Mouse (Mus musculus): Measurements from ENCODE around the gene Hspbp1.

Gene Hspbp1

GRCm38 (mm10) chr7:4668506-4668905 is 16.4 kb downstream of the Hspbp1 start:
- no peak for DNase-seq (ENCODE audit: low read depth, low spot score)

GRCm38 (mm10) chr7:4666871-4667270 is 18.0 kb downstream of the Hspbp1 start:
- DNase-seq (ENCODE audit: low read depth, low spot score), result no peak

DNA sequence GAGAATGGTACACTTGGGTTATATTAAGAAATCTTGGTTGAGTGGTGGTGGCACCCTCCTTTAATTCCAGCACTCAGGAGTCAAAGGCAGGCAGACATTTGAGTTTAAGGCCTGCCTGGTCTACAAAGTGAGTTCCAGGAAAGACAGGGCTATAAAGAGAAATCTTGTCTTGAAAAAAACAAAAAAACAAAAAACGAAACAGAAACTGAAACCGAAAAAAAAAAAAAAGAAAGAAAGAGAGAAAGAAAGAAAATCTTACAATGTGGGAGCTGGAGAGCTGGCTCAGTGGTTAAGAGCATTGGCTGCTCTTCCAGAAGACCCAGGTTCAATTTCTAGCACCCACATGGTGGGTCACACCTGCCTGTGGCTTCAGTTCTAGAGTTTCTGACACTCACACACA is 21.1 kb downstream of the Hspbp1 start:
- peak; percentile 64 for DNase-seq (ENCODE audit: low read depth, low spot score)

- DNase-seq (ENCODE audit: low read depth, low spot score), result peak; percentile 31
These were observed 21.7 kb downstream of the Hspbp1 start for GRCm38 (mm10) chr7:4663179-4663578.

- DNase-seq (ENCODE audit: low read depth, low spot score), result no peak
These were observed 24.9 kb downstream of the Hspbp1 start for GRCm38 (mm10) chr7:4659911-4660443.

- peak; percentile 99 for DNase-seq (ENCODE audit: low read depth, low spot score)
These were observed 25.8 kb downstream of the Hspbp1 start, which contains the start of gene Ppp6r1 for GRCm38 (mm10) chr7:4658912-4659551. TSS of gene Ppp6r1 (minus strand) at chr7:4659019.

GRCm38 (mm10) chr7:4658128-4658907 is 26.6 kb downstream of the Hspbp1 start:
- DNase-seq (ENCODE audit: low read depth, low spot score), result peak; percentile 53

DNA sequence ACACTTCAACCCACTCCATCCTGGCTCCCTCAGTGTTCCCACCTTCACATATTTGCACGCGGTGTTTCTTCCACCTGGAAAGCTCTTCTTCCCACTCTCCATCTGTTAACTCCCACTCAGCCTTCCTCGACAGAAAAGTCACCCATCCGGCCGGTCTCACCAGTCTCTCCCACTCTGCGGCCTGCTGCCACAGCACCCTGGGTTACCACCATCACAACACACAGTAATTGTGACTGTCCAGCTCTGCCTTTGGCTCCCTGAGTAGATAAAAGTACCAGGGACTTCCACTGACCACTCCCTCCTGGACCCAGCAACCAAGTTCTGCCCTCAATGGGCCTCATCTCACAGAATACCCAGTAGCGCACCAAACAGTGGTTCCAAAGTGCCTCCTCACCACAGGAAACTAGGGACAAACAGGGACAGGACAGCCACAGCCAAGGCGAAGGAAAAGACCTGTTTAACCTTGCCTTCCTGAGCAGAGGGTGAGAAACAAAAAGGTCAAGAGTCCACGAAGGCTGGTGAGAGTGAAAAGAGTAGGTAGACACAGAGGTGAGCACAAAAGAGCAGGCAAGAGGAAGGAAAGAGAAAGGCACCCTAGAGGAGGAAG is 27.2 kb downstream of the Hspbp1 start:
- peak; percentile 17 for DNase-seq (ENCODE audit: low read depth, low spot score)

DNA sequence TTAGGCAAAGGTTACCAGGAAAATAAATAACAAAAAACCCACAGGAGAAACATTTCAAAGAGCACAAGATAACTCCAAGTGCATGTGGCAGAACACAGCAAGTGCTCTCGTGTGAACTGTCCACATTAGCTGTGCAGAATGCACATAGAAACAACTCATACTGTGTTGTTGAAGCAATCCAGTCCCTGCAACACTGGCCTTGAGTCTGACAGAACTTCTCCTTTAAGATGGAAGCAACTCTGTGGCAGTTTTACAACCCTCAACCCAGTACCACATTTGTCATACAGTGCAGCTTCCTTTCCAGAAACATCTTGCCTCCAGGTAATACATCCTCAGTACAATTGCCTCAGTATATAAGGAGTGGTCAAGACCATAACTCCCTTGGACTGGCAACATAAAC is 28.1 kb downstream of the Hspbp1 start:
- DNase-seq (ENCODE audit: low read depth, low spot score), result peak; percentile 25

- DNase-seq (ENCODE audit: low read depth, low spot score), result peak; percentile 65
These were observed 29.0 kb downstream of the Hspbp1 start for GRCm38 (mm10) chr7:4655916-4656315.

DNA sequence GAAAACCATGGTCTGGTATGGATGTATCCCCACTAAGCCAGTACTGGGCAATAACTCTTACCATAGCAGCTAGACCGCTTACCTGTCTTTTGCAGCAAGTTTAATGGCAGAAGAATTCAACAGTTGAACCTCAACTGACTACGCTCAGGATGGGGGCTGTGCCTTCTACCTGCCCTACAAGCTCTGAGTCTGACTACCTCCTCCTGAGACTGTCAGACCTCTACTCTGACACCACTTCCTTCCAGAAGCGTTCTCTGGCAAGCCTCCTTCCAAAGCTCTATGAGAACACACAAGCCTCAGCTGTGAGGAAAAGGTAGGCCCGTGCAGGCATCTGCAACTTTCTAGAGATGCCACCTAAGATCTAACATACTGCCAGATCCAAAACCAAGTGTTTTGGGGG is 29.5 kb downstream of the Hspbp1 start:
- DNase-seq (ENCODE audit: low read depth, low spot score), result peak; percentile 63

- DNase-seq (ENCODE audit: low read depth, low spot score), result no peak
These were observed 30.6 kb downstream of the Hspbp1 start for GRCm38 (mm10) chr7:4654221-4654620.

GRCm38 (mm10) chr7:4653780-4654179 is 31.1 kb downstream of the Hspbp1 start:
- peak; percentile 91 for DNase-seq (ENCODE audit: low read depth, low spot score)

GRCm38 (mm10) chr7:4653351-4653750 is 31.5 kb downstream of the Hspbp1 start:
- peak; percentile 24 for DNase-seq (ENCODE audit: low read depth, low spot score)

GRCm38 (mm10) chr7:4652726-4653125 is 32.1 kb downstream of the Hspbp1 start:
- no peak for DNase-seq (ENCODE audit: low read depth, low spot score)

DNA sequence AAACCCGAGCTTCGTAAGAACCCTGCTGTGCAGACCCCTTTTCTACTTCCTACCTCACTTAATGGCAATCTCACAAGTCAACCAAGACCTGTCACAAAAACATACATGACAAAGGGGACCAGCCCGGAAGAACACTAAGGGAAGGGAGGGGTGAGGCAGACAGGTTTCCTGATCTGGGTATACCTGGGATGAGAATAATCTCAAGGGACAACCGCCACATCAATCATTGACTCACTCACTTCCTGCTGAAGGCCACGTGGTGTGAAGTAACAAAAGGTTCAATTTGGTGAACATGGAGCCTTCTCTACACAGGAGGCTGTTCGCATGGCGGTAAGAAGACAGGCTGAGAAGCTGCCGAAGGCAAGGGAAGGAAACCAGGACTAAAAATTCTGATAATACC is 33.3 kb downstream of the Hspbp1 start:
- peak; percentile 82 for DNase-seq (ENCODE audit: low read depth, low spot score)

DNA sequence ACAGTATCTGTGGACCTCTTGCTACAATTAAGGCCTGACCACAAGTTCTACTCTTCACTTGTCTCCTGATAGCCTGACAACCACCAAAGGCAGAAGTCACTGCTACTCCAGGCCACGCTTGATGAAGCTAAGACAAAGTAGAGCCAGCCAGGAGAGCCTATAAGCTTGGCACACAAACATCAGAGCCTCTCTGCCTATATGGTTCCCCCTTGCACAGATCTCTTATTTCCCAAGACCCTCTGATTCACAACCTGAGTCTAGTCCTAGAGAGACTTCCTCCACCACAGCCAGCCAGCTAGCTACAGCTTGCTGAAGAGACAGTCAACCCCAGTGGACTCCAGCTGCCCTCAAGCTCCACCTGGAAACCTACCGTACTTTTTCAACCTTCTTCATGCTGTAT is 36.9 kb downstream of the Hspbp1 start:
- no peak for DNase-seq (ENCODE audit: low read depth, low spot score)

DNA sequence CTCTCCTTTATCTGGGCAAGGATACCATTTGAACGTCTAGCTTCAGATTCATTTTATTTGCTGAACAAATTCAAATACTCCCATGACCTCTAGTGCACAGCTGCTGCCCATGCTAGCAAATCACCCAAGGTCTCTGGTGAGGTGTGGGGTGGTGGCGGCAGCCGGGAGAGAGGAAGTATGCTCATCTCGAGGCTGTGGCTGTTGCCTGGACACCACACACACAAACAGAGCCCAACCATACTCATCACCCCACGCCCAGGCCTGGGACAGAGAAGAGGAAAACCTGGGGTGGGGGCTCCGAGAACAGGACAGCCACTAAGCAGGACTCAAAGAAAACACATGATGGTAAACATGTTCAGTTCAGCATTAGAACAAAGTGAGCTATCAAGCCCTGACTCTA is 37.6 kb downstream of the Hspbp1 start:
- peak; percentile 76 for DNase-seq (ENCODE audit: low read depth, low spot score)

DNA sequence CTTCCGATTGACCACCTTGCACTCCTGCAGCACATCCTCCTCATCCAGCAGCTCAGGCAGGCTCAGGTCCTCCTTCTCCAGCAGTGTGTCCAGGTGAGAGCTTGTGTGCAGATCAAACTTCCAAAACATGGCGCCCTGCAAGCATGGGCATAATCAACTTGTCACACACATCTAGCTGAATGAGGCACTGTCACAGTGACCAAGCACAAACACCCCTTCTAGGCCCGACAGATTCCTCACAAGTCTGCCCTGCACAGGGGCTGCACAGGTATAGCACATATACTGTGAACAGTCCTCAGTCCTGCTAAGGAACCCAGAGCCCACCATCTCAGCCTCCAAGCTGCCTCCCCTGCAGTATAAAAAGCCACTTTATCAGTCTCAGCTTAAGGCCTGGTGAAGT is 38.1 kb downstream of the Hspbp1 start:
- DNase-seq (ENCODE audit: low read depth, low spot score), result no peak

GRCm38 (mm10) chr7:4643225-4643624 is 41.6 kb downstream of the Hspbp1 start:
- no peak for DNase-seq (ENCODE audit: low read depth, low spot score)

GRCm38 (mm10) chr7:4641956-4642355 is 42.9 kb downstream of the Hspbp1 start:
- no peak for DNase-seq (ENCODE audit: low read depth, low spot score)

DNA sequence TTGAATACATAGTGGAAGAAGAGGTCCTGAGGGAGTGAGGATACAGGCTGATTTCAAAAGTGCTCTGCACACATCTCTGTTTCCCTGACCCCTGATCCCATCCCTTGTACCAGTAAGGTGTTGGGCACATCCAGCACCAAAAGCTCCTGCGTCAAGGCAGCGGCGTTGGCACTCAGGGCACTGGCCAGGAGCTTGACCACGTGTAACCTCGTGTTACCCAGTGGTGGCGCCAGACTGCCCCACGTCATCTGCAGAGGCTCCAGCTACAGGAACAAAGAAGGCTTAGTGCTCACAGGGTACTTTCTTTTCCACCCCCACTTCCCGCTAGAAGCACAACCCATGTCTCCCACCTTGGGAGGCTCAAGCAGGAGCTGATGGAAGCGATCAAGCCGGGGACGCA is 43.7 kb downstream of the Hspbp1 start:
- DNase-seq (ENCODE audit: low read depth, low spot score), result no peak
